Mouse (Mus musculus): Measurements from ENCODE around the gene Boll.

DNA sequence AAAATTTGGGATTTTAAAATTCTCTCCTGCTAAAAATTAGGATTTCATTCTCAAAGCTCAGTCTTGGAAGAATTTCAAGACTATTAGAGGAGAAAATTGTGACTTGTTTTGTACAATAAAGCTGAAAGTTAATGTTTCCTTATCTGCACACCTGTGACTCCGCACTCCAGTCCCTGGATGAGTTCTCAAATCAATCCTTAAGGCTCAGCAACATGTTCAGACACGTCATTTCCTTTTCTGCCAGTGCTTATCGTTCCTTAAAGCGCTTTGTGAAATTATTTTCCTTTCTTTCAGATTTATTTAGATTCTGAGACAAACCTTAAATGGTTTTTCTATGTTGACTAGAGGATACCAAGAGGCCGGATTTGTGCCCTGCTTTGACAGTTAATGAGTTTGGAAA is 126.8 kb downstream of the Boll start:
- TF ChIP-seq CTCF (IDR thresholded peaks at IDR 0.05; ENCODE audit: low read depth) (no peak), EP300 (IDR thresholded peaks at IDR 0.05; ENCODE audit: low read depth) (no peak)

All from heart, postnatal 0 days (tissue).